Mouse (Mus musculus): ENCODE results near the gene Bend7. TPM values are rescaled to one million over a fixed set of nuclear protein-coding genes. Genes with fewer than 3 reads are reported as not detected.

Gene Bend7
- polyA plus RNA-seq (2015; fragmentation: Nextera tagmentation; extraction: Ambion mirVana) = 6.2 and 7.1 TPM in 2 replicates

GRCm38 (mm10) chr2:4717769-4718661 lies at the start of gene Bend7:
Gene Bend7 (plus strand): TSS chr2:4717831.
- peak; percentile 82 for ATAC-seq (ENCODE audit: low read depth)
- Histone ChIP-seq H3K9ac (peak within 1 kb of the TSS; percentile 86), H3K9me3 (no peaks in the 10 kb centered on the region), H3K27ac (replicated peaks) (peak within 1 kb of the TSS; percentile 86), H3K4me2 (peak within 1 kb of the TSS; percentile 80), H3K36me3 (no peaks in the 10 kb centered on the region), H3K4me3 (peak within 1 kb of the TSS; percentile 82), H3K4me1 (replicated peaks) (peaks cover 32% of the 10 kb centered on the region), H3K27me3 (peaks cover 13% of the 10 kb centered on the region)
- 2% methylated on average over 105 of the region's 124 CpGs for WGBS

- ATAC-seq (ENCODE audit: low read depth) = no peak
- Histone ChIP-seq H3K9me3 (no peaks in the 10 kb centered on the region), H3K4me1 (replicated peaks) (no peaks in the 10 kb centered on the region), H3K36me3 (no peaks in the 10 kb centered on the region), H3K27ac (replicated peaks) (no peak overlapping the region), H3K4me2 (no peak overlapping the region), H3K9ac (no peak overlapping the region), H3K4me3 (no peak overlapping the region), H3K27me3 (no peaks in the 10 kb centered on the region)
- 89% methylated on average over 2 of the region's 2 CpGs for WGBS
Observed at GRCm38 (mm10) chr2:4668626-4669025, 49.0 kb upstream of the Bend7 start.

GRCm38 (mm10) chr2:4669701-4670100 lies 47.9 kb upstream of the Bend7 start:
- H3K4me1 ChIP-seq (replicated peaks) = no peaks in the 10 kb centered on the region
- H3K36me3 ChIP-seq = no peaks in the 10 kb centered on the region
- no peak for ATAC-seq (ENCODE audit: low read depth)
- 92% methylated on average over 8 of the region's 8 CpGs for WGBS
- no peaks in the 10 kb centered on the region for H3K27me3 ChIP-seq
- no peaks in the 10 kb centered on the region for H3K9me3 ChIP-seq
- no peak overlapping the region for H3K27ac ChIP-seq (replicated peaks)
- no peak overlapping the region for H3K9ac ChIP-seq
- no peak overlapping the region for H3K4me2 ChIP-seq
- H3K4me3 ChIP-seq = no peak overlapping the region

DNA sequence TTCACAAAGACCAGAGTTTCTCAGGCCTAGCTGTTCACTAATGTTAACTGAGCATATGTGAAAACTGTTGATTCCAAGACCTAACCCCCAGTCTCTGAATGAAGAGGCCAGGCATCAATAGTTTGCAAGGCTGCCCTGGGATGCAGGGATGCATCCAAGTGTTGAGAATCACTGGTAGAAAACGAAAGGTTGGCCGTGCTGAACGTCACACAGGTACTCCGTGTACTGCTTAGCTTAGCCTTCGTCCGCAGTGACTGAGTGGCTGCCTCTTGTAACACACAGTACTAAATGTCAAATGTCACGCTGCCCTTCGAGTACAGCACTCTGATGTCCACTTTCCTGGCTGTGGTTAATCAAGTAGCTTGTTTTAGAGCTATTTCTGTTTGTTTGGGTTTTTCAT lies 46.0 kb upstream of the Bend7 start:
- H3K9me3 ChIP-seq = no peaks in the 10 kb centered on the region
- ATAC-seq (ENCODE audit: low read depth) = no peak
- WGBS = 81% methylated on average over 8 of the region's 8 CpGs
- H3K27ac ChIP-seq (replicated peaks) = no peak overlapping the region
- H3K4me2 ChIP-seq = no peak overlapping the region
- no peak overlapping the region for H3K4me3 ChIP-seq
- no peaks in the 10 kb centered on the region for H3K36me3 ChIP-seq
- no peaks in the 10 kb centered on the region for H3K27me3 ChIP-seq
- no peak overlapping the region for H3K9ac ChIP-seq
- H3K4me1 ChIP-seq (replicated peaks) = no peaks in the 10 kb centered on the region

DNA sequence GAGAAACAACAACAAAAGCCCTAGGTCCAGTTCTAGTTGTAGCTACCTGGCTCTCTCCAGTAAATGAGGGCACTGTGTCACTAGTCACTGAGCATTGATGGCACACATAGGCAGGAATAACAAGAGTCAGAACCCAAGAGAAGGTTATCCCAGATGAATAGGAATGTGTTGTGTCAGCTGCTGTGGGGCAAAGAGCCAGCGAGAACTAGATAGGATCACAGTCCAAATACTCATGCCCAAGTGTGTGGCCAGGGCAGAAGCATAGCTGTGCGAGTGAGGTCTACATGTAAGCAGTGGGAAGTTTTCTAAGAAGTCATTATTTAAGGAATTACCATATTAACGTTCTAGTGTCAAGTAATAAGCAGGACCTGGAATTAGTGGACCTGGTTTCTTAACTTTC lies 37.7 kb upstream of the Bend7 start:
- Histone ChIP-seq H3K9me3 (no peaks in the 10 kb centered on the region), H3K4me3 (no peak overlapping the region), H3K4me1 (replicated peaks) (no peaks in the 10 kb centered on the region), H3K9ac (no peak overlapping the region), H3K27ac (replicated peaks) (no peak overlapping the region), H3K36me3 (no peaks in the 10 kb centered on the region), H3K27me3 (no peaks in the 10 kb centered on the region), H3K4me2 (no peak overlapping the region)
- WGBS = 88% methylated on average over 3 of the region's 3 CpGs
- ATAC-seq (ENCODE audit: low read depth) = no peak

GRCm38 (mm10) chr2:4711262-4711661 lies 6.4 kb upstream of the Bend7 start:
- Histone ChIP-seq H3K4me2 (no peak overlapping the region), H3K36me3 (no peaks in the 10 kb centered on the region), H3K4me1 (replicated peaks) (no peaks in the 10 kb centered on the region), H3K9me3 (no peaks in the 10 kb centered on the region), H3K9ac (no peak overlapping the region), H3K27ac (replicated peaks) (no peak overlapping the region), H3K4me3 (no peak overlapping the region), H3K27me3 (peaks cover 10% of the 10 kb centered on the region)
- no peak for ATAC-seq (ENCODE audit: low read depth)
- 55% methylated on average over 5 of the region's 5 CpGs for WGBS

DNA sequence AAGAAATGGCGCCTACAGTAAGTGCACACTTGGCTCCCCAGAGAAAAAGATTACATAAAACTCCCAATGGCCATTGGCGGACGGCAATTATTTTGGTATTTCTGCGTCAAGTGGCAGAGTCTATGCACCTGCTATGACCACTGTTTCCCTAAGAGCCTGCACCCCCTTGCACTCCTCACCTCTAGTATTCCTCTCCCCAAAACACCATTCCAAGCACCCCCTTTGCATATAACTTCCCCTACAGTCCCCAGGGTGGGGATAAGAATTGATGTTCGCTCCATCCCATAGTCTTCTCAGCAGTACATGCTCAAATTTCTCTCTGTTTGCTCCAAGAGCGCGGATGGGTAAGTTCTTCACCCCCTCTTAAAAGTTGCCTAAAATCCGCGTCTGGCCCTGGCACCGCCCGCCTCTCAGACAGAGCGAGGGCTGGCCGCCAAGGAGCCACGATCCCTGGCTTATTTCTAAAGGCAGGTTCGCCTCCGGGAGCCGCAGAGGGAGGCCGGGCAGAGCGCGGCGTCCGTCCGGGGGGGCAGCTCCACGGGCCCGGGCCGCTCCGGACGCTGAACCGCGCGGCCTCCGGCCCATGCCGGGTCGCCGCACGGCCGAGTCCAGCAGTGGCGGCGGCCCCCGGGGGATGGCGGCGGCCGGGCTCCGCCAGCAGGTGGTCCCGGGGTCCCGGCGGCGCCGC lies 406 bp upstream of the Bend7 start:
- Histone ChIP-seq H3K27me3 (peaks cover 13% of the 10 kb centered on the region), H3K9ac (peak overlapping the region; percentile 86), H3K4me2 (peak overlapping the region; percentile 80), H3K4me3 (peak overlapping the region; percentile 82), H3K36me3 (no peaks in the 10 kb centered on the region), H3K9me3 (no peaks in the 10 kb centered on the region), H3K4me1 (replicated peaks) (peaks cover 32% of the 10 kb centered on the region), H3K27ac (replicated peaks) (peak overlapping the region; percentile 86)
- peak; percentile 80 for ATAC-seq (ENCODE audit: low read depth)
- 3% methylated on average over 42 of the region's 49 CpGs for WGBS

DNA sequence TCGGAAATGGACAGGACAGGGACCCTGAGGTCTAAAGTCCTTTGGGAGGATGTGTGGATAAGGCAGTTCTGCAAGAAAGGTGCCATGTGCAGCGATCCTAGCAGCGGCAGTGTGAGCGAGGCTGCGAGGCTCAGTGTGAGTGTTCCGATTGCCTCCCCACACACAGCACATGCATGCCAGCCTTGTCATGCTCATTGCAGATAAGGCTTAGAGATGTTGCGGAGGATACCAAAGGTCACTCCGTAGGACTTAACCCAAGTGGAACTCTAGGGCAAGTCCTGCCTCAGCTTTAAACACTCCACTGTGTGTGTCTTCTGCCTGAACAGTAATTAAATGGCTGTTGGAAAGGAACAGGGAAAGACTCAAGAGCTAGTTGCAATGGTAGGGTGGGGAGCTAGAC lies 5.5 kb downstream of the Bend7 start:
- no peak for ATAC-seq (ENCODE audit: low read depth)
- Histone ChIP-seq H3K4me3 (no peak overlapping the region), H3K9me3 (no peaks in the 10 kb centered on the region), H3K4me2 (no peak overlapping the region), H3K36me3 (no peaks in the 10 kb centered on the region), H3K4me1 (replicated peaks) (peaks cover 21% of the 10 kb centered on the region), H3K9ac (no peak overlapping the region), H3K27me3 (no peaks in the 10 kb centered on the region), H3K27ac (replicated peaks) (no peak overlapping the region)
- 95% methylated on average over 8 of the region's 8 CpGs for WGBS

DNA sequence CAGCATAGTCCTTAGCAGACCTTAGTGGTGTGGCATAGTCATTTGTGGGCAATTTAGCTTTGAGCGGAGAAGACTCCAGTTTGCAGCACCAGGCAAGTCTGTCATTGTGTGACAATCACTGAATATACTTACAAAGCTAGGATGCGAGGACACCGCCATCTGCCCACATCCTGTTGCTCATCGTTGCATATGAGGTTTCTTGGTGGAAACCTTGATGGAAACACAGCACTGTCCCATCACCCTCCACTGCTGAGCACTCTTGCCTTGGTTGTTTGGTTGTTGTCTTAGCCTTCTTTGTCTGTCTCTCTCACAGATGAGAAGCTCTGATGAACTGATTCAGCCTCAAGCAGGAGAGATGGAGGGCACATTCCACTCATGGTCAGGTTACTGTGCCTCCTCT lies 12.5 kb downstream of the Bend7 start:
- ATAC-seq (ENCODE audit: low read depth) = no peak
- WGBS = 90% methylated on average over 4 of the region's 4 CpGs
- no peak overlapping the region for H3K4me3 ChIP-seq

GRCm38 (mm10) chr2:4733971-4734370 lies 16.3 kb downstream of the Bend7 start:
- Histone ChIP-seq H3K36me3 (no peaks in the 10 kb centered on the region), H3K27ac (replicated peaks) (no peak overlapping the region), H3K4me3 (no peak overlapping the region), H3K4me1 (replicated peaks) (no peaks in the 10 kb centered on the region), H3K9me3 (no peaks in the 10 kb centered on the region), H3K4me2 (no peak overlapping the region), H3K27me3 (no peaks in the 10 kb centered on the region), H3K9ac (no peak overlapping the region)
- ATAC-seq (ENCODE audit: low read depth) = no peak
- 80% methylated on average over 1 of the region's 1 CpGs for WGBS

More for the DNA sequence above, 12.5 kb downstream of the Bend7 start:
- H3K36me3 ChIP-seq = no peaks in the 10 kb centered on the region
- no peak overlapping the region for H3K9ac ChIP-seq
- H3K27ac ChIP-seq (replicated peaks) = no peak overlapping the region
- H3K9me3 ChIP-seq = no peaks in the 10 kb centered on the region
- H3K27me3 ChIP-seq = no peaks in the 10 kb centered on the region
- no peak overlapping the region for H3K4me2 ChIP-seq
- H3K4me1 ChIP-seq (replicated peaks) = no peaks in the 10 kb centered on the region

DNA sequence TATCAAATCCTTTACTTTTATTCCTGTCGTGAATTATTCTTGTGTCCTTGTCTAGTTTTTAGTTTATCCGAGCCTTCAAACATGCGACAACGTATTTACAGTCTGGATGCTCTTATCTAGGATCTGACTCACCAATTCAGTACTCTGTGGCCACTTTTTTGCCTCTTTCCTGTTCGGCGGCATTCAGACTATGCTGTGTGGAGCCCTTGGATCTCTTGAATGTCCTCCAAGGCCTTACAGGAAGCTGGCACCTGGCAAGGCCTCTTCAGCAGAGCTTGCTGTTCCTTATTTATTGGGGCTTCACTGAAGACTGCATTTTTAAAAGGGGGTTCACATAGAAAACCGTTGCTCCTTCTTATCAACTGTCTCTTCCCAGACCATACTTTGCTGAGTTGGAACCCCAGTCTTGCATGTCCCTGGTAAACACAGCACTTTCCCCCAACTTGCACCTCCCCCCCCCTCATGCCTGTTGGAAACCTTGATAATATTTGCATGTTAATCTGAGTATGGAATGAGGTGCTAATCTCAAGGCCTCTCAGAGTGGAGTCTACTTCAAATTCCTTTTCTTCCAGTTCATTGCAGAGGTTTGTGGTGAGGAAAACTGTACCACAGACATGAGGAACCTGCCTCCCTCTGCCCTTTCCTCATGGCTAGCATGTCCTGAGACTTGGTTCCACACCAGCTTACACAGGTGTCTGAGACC lies 18.6 kb downstream of the Bend7 start:
- Histone ChIP-seq H3K27ac (replicated peaks) (no peak overlapping the region), H3K4me2 (no peak overlapping the region), H3K27me3 (no peaks in the 10 kb centered on the region), H3K36me3 (no peaks in the 10 kb centered on the region), H3K9me3 (no peaks in the 10 kb centered on the region), H3K4me3 (no peak overlapping the region), H3K9ac (no peak overlapping the region), H3K4me1 (replicated peaks) (no peaks in the 10 kb centered on the region)
- no peak for ATAC-seq (ENCODE audit: low read depth)
- WGBS = 89% methylated on average over 7 of the region's 7 CpGs

- Histone ChIP-seq H3K4me3 (no peak overlapping the region), H3K9me3 (no peaks in the 10 kb centered on the region), H3K27me3 (no peaks in the 10 kb centered on the region), H3K27ac (replicated peaks) (no peak overlapping the region), H3K4me1 (replicated peaks) (no peaks in the 10 kb centered on the region), H3K4me2 (no peak overlapping the region), H3K9ac (no peak overlapping the region), H3K36me3 (no peaks in the 10 kb centered on the region)
- whole genome bisulfite sequencing = 88% methylated on average over 4 of the region's 4 CpGs
- no peak for ATAC-seq (ENCODE audit: low read depth)
Observed at GRCm38 (mm10) chr2:4736798-4737155, 19.1 kb downstream of the Bend7 start.

Data from neural tube, embryonic 13.5 days (tissue).